Mouse (Mus musculus): ENCODE measurements around the gene Haus4. TPM values are rescaled to one million over a fixed set of nuclear protein-coding genes. Genes with fewer than 3 reads are reported as not detected.
A peak's percentile ranks its signal among the peaks of the same experiment; 100 is the strongest.

Gene Haus4
- 50.6 and 55.5 TPM in 2 replicates for polyA plus RNA-seq (2014; fragmentation: Nextera tagmentation; extraction: Ambion mirVana)

DNA sequence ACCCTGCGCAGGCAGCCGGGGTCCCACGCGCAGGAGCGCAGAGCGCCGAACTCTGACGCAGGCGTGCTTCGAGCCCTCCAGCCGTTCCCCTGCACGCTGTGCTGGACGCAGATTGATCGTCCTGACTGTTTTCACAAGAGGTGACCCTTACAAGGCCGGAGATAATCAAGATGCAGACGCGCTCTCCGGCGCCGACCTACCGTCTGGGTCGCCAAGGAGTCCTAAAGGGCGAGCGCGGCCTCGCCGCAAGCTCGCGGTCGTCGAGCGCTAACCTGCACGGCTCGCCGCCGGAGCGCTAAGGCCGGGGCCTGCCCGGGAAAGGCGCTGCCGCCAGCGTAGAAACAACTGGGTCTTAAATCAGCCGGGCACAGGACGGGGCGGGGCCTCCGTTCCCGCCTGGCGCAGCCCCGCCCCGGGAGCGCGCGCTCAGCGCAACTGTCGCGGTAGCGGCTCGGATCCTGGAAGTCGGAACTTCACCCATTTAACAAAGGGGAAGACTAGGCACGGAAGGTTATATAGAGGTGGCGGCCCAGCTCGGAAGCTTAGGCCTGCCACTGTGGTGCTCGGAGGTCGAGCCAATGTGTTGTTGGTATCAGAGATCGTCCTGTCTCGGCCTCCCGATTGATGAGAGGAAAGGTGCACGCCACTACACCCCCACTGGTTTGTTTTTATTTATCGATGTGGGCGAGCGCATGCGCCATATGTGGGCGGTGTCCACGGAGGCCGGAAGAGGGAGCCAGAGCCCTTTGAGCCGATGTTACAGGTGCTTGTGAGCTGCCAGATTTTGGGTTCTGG lies at the start of gene Haus4:
TSS of gene Haus4 (minus strand) at position 642 of the 795 bp plus-strand sequence.
- no peaks in the 10 kb centered on the region; the same call in 1 of the 2 replicates for H3K36me3 ChIP-seq (ENCODE audit: control insufficient read depth, insufficient read depth, low read length)
- no peaks in the 10 kb centered on the region for H3K27me3 ChIP-seq (ENCODE audit: control insufficient read depth, insufficient read depth, low read length)
- ATAC-seq (replicated peaks; ENCODE audit: low FRiP score) (peak; percentile 94), DNase-seq (ENCODE audit: low spot score) (peak; percentile 94)
- WGBS: under 1% methylated on average over 76 of the region's 76 CpGs
- peak within 1 kb of the TSS; percentile 80 for H3K27ac ChIP-seq (ENCODE audit: low read depth, low read length)
- peak within 1 kb of the TSS; percentile 92 for H3K4me2 ChIP-seq (ENCODE audit: low read depth, low read length, severe bottlenecking)
- no peaks in the 10 kb centered on the region for H3K9me3 ChIP-seq (ENCODE audit: control insufficient read depth, low read length)
- H3K4me1 ChIP-seq (replicated peaks; ENCODE audit: control insufficient read depth, insufficient read depth, low read length): peaks cover 6% of the 10 kb centered on the region; the same call in 1 of the 2 replicates
- peak within 1 kb of the TSS; percentile 51 for H3K4me3 ChIP-seq (ENCODE audit: low read depth, low read length)
- H3K9ac ChIP-seq (ENCODE audit: low read length): peak within 1 kb of the TSS; percentile 84

DNA sequence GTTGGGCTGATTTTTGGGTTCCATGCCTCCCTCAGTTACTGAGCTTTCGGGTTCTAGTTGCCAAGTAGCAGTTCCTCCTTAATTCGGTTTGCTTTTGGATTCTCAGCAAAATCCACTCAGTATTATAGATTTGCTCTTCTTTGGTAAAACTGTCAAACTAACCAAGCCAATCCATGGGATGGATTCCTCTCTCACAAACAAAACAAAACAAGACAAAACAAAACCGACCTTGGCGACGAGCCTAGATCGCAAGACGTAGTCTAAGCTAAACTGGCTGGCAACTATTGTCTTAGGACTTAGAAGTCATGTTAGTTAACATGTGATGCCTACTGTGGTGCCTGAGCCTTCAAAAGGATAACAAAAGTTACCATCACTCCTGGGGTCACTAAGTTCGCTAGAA lies 49.3 kb upstream of the Haus4 start:
- no peak for ATAC-seq (replicated peaks; ENCODE audit: low FRiP score)
- Histone ChIP-seq H3K4me2 (ENCODE audit: low read depth, low read length, severe bottlenecking) (peak overlapping the region; percentile 33), H3K4me1 (replicated peaks; ENCODE audit: control insufficient read depth, insufficient read depth, low read length) (peaks cover 2% of the 10 kb centered on the region; the same call in 1 of the 2 replicates), H3K4me3 (ENCODE audit: low read depth, low read length) (peak overlapping the region; percentile 16; the same call in 1 of the 2 replicates), H3K9me3 (ENCODE audit: control insufficient read depth, low read length) (no peaks in the 10 kb centered on the region), H3K36me3 (ENCODE audit: control insufficient read depth, insufficient read depth, low read length) (no peaks in the 10 kb centered on the region), H3K27ac (ENCODE audit: low read depth, low read length) (0 out of 2 replicates have a peak overlapping the region, but pooled peaks have one; percentile 42), H3K9ac (ENCODE audit: low read length) (no peak overlapping the region; the same call in 1 of the 2 replicates), H3K27me3 (ENCODE audit: control insufficient read depth, insufficient read depth, low read length) (no peaks in the 10 kb centered on the region)
- no peak for DNase-seq (ENCODE audit: low spot score)
- WGBS: 86% methylated on average over 8 of the region's 8 CpGs

DNA sequence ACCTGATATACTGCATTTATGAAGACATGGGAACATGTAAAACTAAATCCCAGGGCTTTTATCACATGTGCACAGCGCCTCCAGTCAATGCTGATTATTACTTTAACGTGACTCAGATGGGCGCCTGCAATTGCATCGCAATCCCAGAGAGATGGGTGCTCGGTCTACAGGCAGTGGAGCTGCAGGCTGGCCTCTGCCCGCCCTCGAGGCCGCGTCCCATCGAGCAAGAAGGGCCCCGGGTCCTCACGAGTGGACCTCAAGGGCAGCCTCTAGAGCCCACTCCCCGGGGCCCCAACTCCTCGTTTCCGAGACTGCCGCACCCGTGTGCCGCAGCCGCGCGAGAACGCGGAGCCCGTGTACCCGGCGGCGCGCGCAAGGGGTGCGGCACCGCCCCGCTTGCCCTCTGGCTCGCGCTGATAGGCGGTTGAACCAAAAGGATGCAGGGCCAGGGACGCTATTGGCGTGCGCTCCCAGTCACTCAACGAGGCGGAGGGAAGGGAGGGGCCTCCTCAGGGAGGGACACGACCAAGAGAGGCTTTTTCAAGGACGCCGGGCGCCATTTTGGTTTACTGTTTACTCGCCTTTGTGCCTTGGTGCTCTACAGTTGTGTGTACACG lies 48.7 kb upstream of the Haus4 start:
- WGBS: under 1% methylated on average over 46 of the region's 46 CpGs
- ATAC-seq (replicated peaks; ENCODE audit: low FRiP score): peak; percentile 99
- Histone ChIP-seq H3K4me2 (ENCODE audit: low read depth, low read length, severe bottlenecking) (peak overlapping the region; percentile 48), H3K27ac (ENCODE audit: low read depth, low read length) (peak overlapping the region; percentile 74), H3K27me3 (ENCODE audit: control insufficient read depth, insufficient read depth, low read length) (no peaks in the 10 kb centered on the region), H3K4me1 (replicated peaks; ENCODE audit: control insufficient read depth, insufficient read depth, low read length) (peaks cover 2% of the 10 kb centered on the region; the same call in 1 of the 2 replicates), H3K4me3 (ENCODE audit: low read depth, low read length) (peak overlapping the region; percentile 56), H3K9ac (ENCODE audit: low read length) (peak overlapping the region; percentile 89), H3K36me3 (ENCODE audit: control insufficient read depth, insufficient read depth, low read length) (no peaks in the 10 kb centered on the region), H3K9me3 (ENCODE audit: control insufficient read depth, low read length) (no peaks in the 10 kb centered on the region)
- peak; percentile 97 for DNase-seq (ENCODE audit: low spot score)

DNA sequence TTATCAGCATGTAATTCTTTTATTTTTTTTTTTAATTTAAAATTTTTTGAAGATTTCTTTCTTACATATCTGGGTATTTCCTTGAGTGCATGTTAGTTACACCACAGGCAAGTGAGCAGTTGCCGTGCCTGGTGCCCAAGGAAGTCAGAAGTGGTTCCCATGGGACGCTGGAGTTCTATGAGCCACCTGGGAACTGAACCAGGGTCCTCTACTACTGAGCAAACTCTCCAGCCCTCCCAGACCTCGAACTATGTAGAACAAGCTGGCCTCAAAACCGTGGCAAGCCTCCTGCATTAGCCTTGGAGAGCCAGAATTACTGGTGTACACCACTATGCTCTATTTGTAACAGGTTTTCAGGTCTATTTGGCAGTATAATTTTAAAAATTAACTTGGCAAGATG lies 48.2 kb upstream of the Haus4 start:
- Histone ChIP-seq H3K9me3 (ENCODE audit: control insufficient read depth, low read length) (no peaks in the 10 kb centered on the region), H3K4me2 (ENCODE audit: low read depth, low read length, severe bottlenecking) (peak overlapping the region; percentile 48), H3K36me3 (ENCODE audit: control insufficient read depth, insufficient read depth, low read length) (no peaks in the 10 kb centered on the region), H3K9ac (ENCODE audit: low read length) (peak overlapping the region; percentile 89; the same call in 1 of the 2 replicates), H3K4me1 (replicated peaks; ENCODE audit: control insufficient read depth, insufficient read depth, low read length) (peaks cover 2% of the 10 kb centered on the region; the same call in 1 of the 2 replicates), H3K27ac (ENCODE audit: low read depth, low read length) (peak overlapping the region; percentile 74; the same call in 1 of the 2 replicates), H3K27me3 (ENCODE audit: control insufficient read depth, insufficient read depth, low read length) (no peaks in the 10 kb centered on the region), H3K4me3 (ENCODE audit: low read depth, low read length) (peak overlapping the region; percentile 56)
- DNase-seq (ENCODE audit: low spot score): no peak
- no peak for ATAC-seq (replicated peaks; ENCODE audit: low FRiP score)
- 46% methylated on average over 4 of the region's 4 CpGs for WGBS

DNA sequence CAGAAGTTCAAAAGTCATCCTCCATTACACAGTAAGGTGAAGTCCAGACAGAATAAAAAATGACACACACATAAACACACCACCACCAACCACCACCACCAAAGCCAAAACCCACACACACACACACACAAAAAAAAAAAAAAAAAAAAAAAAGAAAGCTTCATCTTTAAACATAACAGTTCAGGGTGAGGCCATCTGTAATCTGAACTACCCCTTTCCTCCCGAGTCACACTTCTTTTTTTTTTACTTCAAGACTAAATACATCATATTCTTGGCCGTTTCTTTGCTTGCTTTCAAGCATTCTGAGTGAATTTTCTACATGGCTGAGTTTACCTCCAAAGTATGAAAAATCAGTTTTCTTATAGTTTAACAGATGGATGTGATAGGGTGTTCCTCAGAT lies 47.2 kb upstream of the Haus4 start:
- ATAC-seq (replicated peaks; ENCODE audit: low FRiP score): no peak
- Histone ChIP-seq H3K27ac (ENCODE audit: low read depth, low read length) (no peak overlapping the region), H3K27me3 (ENCODE audit: control insufficient read depth, insufficient read depth, low read length) (no peaks in the 10 kb centered on the region), H3K4me2 (ENCODE audit: low read depth, low read length, severe bottlenecking) (no peak overlapping the region), H3K4me1 (replicated peaks; ENCODE audit: control insufficient read depth, insufficient read depth, low read length) (peaks cover 2% of the 10 kb centered on the region; the same call in 1 of the 2 replicates), H3K36me3 (ENCODE audit: control insufficient read depth, insufficient read depth, low read length) (no peaks in the 10 kb centered on the region), H3K9me3 (ENCODE audit: control insufficient read depth, low read length) (no peaks in the 10 kb centered on the region), H3K9ac (ENCODE audit: low read length) (no peak overlapping the region), H3K4me3 (ENCODE audit: low read depth, low read length) (no peak overlapping the region)
- no peak for DNase-seq (ENCODE audit: low spot score)
- WGBS: 79% methylated on average over 2 of the region's 2 CpGs

DNA sequence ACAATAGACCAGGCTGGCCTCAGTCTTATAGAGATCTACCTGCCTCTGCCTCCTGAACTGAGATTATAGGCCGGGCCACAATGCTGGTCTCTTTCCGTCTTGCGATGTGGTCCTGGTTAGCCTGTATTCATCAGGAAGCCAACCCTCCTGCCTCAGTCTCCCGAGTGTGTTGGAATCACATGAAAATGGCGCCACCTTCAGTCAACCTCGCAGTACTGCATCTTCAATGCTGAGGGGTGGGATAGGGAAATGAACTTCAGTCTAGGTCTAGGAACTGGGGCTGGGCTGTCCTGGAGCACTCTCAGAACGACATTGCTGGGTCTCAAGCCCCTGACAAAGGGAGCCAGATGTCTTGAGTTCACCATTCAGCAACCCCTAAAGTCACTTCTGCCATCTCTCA lies 42.7 kb upstream of the Haus4 start:
- Histone ChIP-seq H3K4me1 (replicated peaks; ENCODE audit: control insufficient read depth, insufficient read depth, low read length) (no peaks in the 10 kb centered on the region), H3K9ac (ENCODE audit: low read length) (no peak overlapping the region), H3K36me3 (ENCODE audit: control insufficient read depth, insufficient read depth, low read length) (no peaks in the 10 kb centered on the region), H3K9me3 (ENCODE audit: control insufficient read depth, low read length) (no peaks in the 10 kb centered on the region; the same call in 1 of the 2 replicates), H3K27ac (ENCODE audit: low read depth, low read length) (no peak overlapping the region), H3K4me3 (ENCODE audit: low read depth, low read length) (no peak overlapping the region), H3K27me3 (ENCODE audit: control insufficient read depth, insufficient read depth, low read length) (no peaks in the 10 kb centered on the region), H3K4me2 (ENCODE audit: low read depth, low read length, severe bottlenecking) (no peak overlapping the region)
- no peak for ATAC-seq (replicated peaks; ENCODE audit: low FRiP score)
- 85% methylated on average over 7 of the region's 7 CpGs for WGBS
- DNase-seq (ENCODE audit: low spot score): no peak

DNA sequence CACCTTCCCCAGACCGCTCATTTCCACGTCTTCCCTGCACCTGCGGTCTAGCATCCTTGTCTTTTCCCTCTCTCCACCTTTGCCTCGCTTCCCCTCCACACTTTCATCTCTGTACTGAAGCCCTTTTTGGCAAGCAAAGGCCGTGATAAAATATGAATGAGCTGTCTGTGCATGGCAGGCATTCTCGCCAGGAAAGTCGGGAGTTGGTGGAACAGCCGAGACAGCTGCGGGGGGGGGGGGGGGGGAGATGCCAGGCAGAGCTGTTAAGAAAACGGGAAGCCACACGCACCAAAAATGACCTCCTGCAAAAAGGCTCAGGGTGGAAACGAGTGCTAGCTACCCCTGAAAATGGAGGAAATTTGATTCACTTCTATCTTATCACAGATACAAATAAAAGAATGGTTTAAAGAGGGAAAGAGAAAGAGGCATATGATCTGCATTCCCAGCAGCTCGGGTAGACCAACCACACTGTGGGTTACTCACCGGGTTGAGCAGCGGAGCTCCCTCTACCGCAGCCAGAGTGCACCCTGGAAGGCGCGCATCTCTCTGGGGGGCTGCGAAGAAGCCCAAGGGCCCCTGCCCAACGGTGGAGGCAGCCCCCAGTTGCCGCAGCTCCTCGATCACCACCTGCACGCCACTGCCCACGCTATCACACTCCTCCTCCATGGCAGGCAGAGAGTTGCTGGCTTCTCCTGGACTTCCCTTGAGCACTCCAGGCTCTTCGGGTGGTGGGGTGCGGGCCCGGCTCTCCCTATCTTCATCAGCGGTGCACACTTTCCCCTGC lies 40.4 kb upstream of the Haus4 start:
- H3K36me3 ChIP-seq (ENCODE audit: control insufficient read depth, insufficient read depth, low read length): no peaks in the 10 kb centered on the region
- H3K27me3 ChIP-seq (ENCODE audit: control insufficient read depth, insufficient read depth, low read length): no peaks in the 10 kb centered on the region
- peak; percentile 48 for DNase-seq (ENCODE audit: low spot score)
- H3K9me3 ChIP-seq (ENCODE audit: control insufficient read depth, low read length): no peaks in the 10 kb centered on the region; the same call in 1 of the 2 replicates
- peak overlapping the region; percentile 8; the same call in 1 of the 2 replicates for H3K9ac ChIP-seq (ENCODE audit: low read length)
- H3K4me2 ChIP-seq (ENCODE audit: low read depth, low read length, severe bottlenecking): no peak overlapping the region
- no peak overlapping the region for H3K4me3 ChIP-seq (ENCODE audit: low read depth, low read length)
- H3K4me1 ChIP-seq (replicated peaks; ENCODE audit: control insufficient read depth, insufficient read depth, low read length): no peaks in the 10 kb centered on the region
- no peak overlapping the region for H3K27ac ChIP-seq (ENCODE audit: low read depth, low read length)
- 71% methylated on average over 28 of the region's 28 CpGs for WGBS
- ATAC-seq (replicated peaks; ENCODE audit: low FRiP score): no peak

DNA sequence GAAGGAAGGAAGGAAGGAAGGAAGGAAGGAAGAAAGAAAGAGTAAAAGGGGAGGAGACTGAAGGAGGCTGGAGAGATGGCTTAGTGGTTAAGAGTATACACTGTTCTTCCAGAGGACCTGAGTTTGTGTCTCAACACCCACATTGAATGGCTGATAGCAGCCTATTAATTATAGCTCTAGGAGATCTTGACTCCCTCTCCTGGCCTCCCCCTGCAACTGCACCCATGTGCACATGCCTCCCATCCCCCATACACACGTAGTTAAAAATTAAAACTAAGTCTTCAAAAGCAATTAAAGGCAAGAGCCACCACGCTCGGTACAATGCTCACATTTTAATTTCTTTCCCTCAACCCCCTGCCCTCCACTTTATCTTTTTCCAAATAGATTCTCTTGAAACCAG lies 39.6 kb upstream of the Haus4 start:
- DNase-seq (ENCODE audit: low spot score) (peak; percentile 46), ATAC-seq (replicated peaks; ENCODE audit: low FRiP score) (no peak)
- no peaks in the 10 kb centered on the region; the same call in 1 of the 2 replicates for H3K9me3 ChIP-seq (ENCODE audit: control insufficient read depth, low read length)
- H3K36me3 ChIP-seq (ENCODE audit: control insufficient read depth, insufficient read depth, low read length): no peaks in the 10 kb centered on the region
- WGBS: 92% methylated on average over 3 of the region's 3 CpGs
- H3K4me3 ChIP-seq (ENCODE audit: low read depth, low read length): no peak overlapping the region
- no peak overlapping the region for H3K4me2 ChIP-seq (ENCODE audit: low read depth, low read length, severe bottlenecking)
- no peaks in the 10 kb centered on the region for H3K4me1 ChIP-seq (replicated peaks; ENCODE audit: control insufficient read depth, insufficient read depth, low read length)
- no peak overlapping the region for H3K9ac ChIP-seq (ENCODE audit: low read length)
- H3K27ac ChIP-seq (ENCODE audit: low read depth, low read length): no peak overlapping the region
- H3K27me3 ChIP-seq (ENCODE audit: control insufficient read depth, insufficient read depth, low read length): no peaks in the 10 kb centered on the region
